Mouse (Mus musculus) kidney, adult 2 months (tissue): ENCODE measurements around the gene Reep1. TPM values are rescaled to one million over a fixed set of nuclear protein-coding genes. Genes with fewer than 3 reads are reported as not detected.
A peak's percentile ranks its signal among the peaks of the same experiment; 100 is the strongest.

Experiments
- DNase-seq: peaks from one replicate; pipeline ENCODE4 v3.0.0; 2021
- H3K27ac ChIP-seq: fragments of 200-500 bp; 2 replicates; pipeline ENCODE4 v1.5.1; 2012; ENCODE audit warnings: low read depth, low read length, control low read depth, inconsistent platforms; ENCODE audit not compliant: insufficient read depth
- H3K27me3 ChIP-seq: fragments of 200-500 bp; replicated peaks from 2 replicates; pipeline ENCODE4 v1.6.1; 2012; ENCODE audit warnings: mild to moderate bottlenecking, moderate library complexity, low read length, inconsistent platforms; ENCODE audit not compliant: control insufficient read depth, insufficient read depth
- H3K36me3 ChIP-seq: fragments of 200-500 bp; 2 replicates; pipeline ENCODE4 v1.6.1; 2012; ENCODE audit warnings: mild to moderate bottlenecking, moderate library complexity, low read length, inconsistent platforms; ENCODE audit not compliant: control insufficient read depth, insufficient read depth
- H3K4me1 ChIP-seq: fragments of 200-500 bp; 2 replicates; pipeline ENCODE4 v1.6.1; 2011; ENCODE audit warnings: low read length; ENCODE audit not compliant: control insufficient read depth, insufficient read depth
- H3K4me3 ChIP-seq: fragments of 200-500 bp; 2 replicates; pipeline ENCODE4 v1.5.1; 2011; ENCODE audit warnings: mild to moderate bottlenecking, low read depth, low read length, control low read depth; ENCODE audit not compliant: insufficient read depth
- CTCF ChIP-seq: fragments of 200-500 bp; conservative IDR thresholded peaks from 2 replicates; pipeline ENCODE4 v1.5.1; 2011; ENCODE audit warnings: low read depth, mild to moderate bottlenecking, control low read depth, low read length, moderate library complexity, mixed read lengths; ENCODE audit not compliant: insufficient read depth, insufficient read length
- POLR2A ChIP-seq: fragments of 200-500 bp; IDR thresholded peaks from one replicate; pipeline ENCODE4 v1.6.1; 2011; ENCODE audit warnings: low read depth, low read length, control low read depth
- WGBS: fragments of 180-500 bp; shearing (Covaris S2); methylation state at CpG from one replicate; pipeline ENCODE4 v1.1.7; 2018; 5-methylcytosine and 5-hydroxymethylcytosine counted together
- polyA plus RNA-seq: library from polyadenylated mRNA; depleted of rRNA; stranded (reverse); fragments of >200 nt; gene quantifications from 2 replicates; pipeline ENCODE4 v1.2.3, GENCODE M21; 2012; rRNA removed

Reep1 gene
- 0.61 and 1.5 TPM in 2 replicates for polyA plus RNA-seq

- no peaks in the 10 kb centered on the region for H3K36me3 ChIP-seq
- peak within 1 kb of the TSS; percentile 61 for H3K4me3 ChIP-seq
- peaks cover 2% of the 10 kb centered on the region; the same call in 1 of the 2 replicates for H3K27me3 ChIP-seq
- H3K4me1 ChIP-seq = no peaks in the 10 kb centered on the region
- DNase-seq = peak; percentile 24
- TF ChIP-seq CTCF (no peak), POLR2A (no peak)
- H3K27ac ChIP-seq = no peak within 1 kb of the TSS
- 2% methylated on average over 91 of the region's 91 CpGs for WGBS
These were observed at the start of gene Reep1 for GRCm38 (mm10) chr6:71707511-71708501. Gene Reep1, plus strand, starts transcription at chr6:71707561.

GRCm38 (mm10) chr6:71658290-71658689 lies 49.1 kb upstream of the Reep1 start:
- peak; percentile 5 for DNase-seq

GRCm38 (mm10) chr6:71664511-71664910 lies 42.9 kb upstream of the Reep1 start:
- TF ChIP-seq CTCF (no peak), POLR2A (no peak)
- no peak overlapping the region for H3K27ac ChIP-seq
- H3K27me3 ChIP-seq = no peaks in the 10 kb centered on the region
- H3K4me1 ChIP-seq = no peaks in the 10 kb centered on the region
- DNase-seq = no peak
- 68% methylated on average over 1 of the region's 1 CpGs for WGBS
- H3K36me3 ChIP-seq = no peaks in the 10 kb centered on the region
- H3K4me3 ChIP-seq = no peak overlapping the region

More at GRCm38 (mm10) chr6:71658290-71658689, 49.1 kb upstream of the Reep1 start:
- H3K27me3 ChIP-seq = no peaks in the 10 kb centered on the region
- H3K27ac ChIP-seq = no peak overlapping the region
- TF ChIP-seq CTCF = no peak
- no peak for TF ChIP-seq POLR2A
- H3K36me3 ChIP-seq = no peaks in the 10 kb centered on the region
- peaks cover 9% of the 10 kb centered on the region; the same call in 1 of the 2 replicates for H3K4me1 ChIP-seq
- no peak overlapping the region for H3K4me3 ChIP-seq
- 46% methylated on average over 2 of the region's 2 CpGs for WGBS

GRCm38 (mm10) chr6:71673166-71673565 lies 34.2 kb upstream of the Reep1 start:
- Histone ChIP-seq H3K27me3 (no peaks in the 10 kb centered on the region), H3K27ac (no peak overlapping the region), H3K36me3 (no peaks in the 10 kb centered on the region), H3K4me3 (no peak overlapping the region), H3K4me1 (no peaks in the 10 kb centered on the region)
- 64% methylated on average over 2 of the region's 2 CpGs for WGBS
- TF ChIP-seq POLR2A (no peak), CTCF (peak; percentile 70)
- peak; percentile 42 for DNase-seq

GRCm38 (mm10) chr6:71678891-71679290 lies 28.5 kb upstream of the Reep1 start:
- TF ChIP-seq CTCF (0 out of 2 replicates have a peak, but pooled peaks have one; percentile 8), POLR2A (no peak)
- H3K27ac ChIP-seq = no peak overlapping the region
- DNase-seq = no peak
- no peaks in the 10 kb centered on the region for H3K36me3 ChIP-seq
- no peak overlapping the region for H3K4me3 ChIP-seq
- no peaks in the 10 kb centered on the region for H3K27me3 ChIP-seq
- H3K4me1 ChIP-seq = no peaks in the 10 kb centered on the region
- WGBS = 72% methylated on average over 7 of the region's 7 CpGs

- WGBS = 90% methylated on average over 2 of the region's 2 CpGs
- TF ChIP-seq POLR2A (no peak), CTCF (no peak)
- H3K36me3 ChIP-seq = no peaks in the 10 kb centered on the region
- H3K4me3 ChIP-seq = no peak overlapping the region
- H3K4me1 ChIP-seq = no peaks in the 10 kb centered on the region
- H3K27ac ChIP-seq = no peak overlapping the region
- no peak for DNase-seq
- H3K27me3 ChIP-seq = no peaks in the 10 kb centered on the region
These were observed 12.2 kb upstream of the Reep1 start for GRCm38 (mm10) chr6:71695150-71695549.

GRCm38 (mm10) chr6:71695599-71695998 lies 11.8 kb upstream of the Reep1 start:
- H3K27me3 ChIP-seq = no peaks in the 10 kb centered on the region
- no peak overlapping the region for H3K4me3 ChIP-seq
- no peak for TF ChIP-seq POLR2A
- TF ChIP-seq CTCF = no peak
- WGBS = 83% methylated on average over 3 of the region's 3 CpGs
- no peaks in the 10 kb centered on the region for H3K4me1 ChIP-seq
- H3K27ac ChIP-seq = no peak overlapping the region
- no peak for DNase-seq
- H3K36me3 ChIP-seq = no peaks in the 10 kb centered on the region
